Mouse (Mus musculus): Measurements from ENCODE around the gene Zfp658.

The Zfp658 gene

DNA sequence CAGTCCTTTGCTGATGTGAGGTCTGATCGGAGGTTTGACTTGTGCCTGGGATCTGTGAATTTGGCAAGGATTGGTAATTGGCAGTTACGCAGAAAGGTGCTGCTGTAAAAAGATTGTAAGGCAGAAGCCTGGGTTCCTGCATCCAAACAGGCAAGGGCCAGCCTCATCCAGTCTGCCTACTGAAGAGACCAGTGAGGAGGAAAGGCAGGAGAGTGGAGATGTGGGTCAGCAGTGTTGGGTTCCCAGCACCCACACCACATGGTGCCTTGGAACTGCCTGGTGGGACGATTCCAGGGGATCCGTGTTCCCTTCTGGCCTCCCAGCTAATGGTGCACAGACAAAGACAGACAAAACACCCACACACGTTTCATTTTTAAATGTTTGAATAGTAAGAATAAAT is 18.5 kb downstream of the Zfp658 start:
- DNase-seq (ENCODE audit: extremely low spot score, low spot score) = no peak

DNA sequence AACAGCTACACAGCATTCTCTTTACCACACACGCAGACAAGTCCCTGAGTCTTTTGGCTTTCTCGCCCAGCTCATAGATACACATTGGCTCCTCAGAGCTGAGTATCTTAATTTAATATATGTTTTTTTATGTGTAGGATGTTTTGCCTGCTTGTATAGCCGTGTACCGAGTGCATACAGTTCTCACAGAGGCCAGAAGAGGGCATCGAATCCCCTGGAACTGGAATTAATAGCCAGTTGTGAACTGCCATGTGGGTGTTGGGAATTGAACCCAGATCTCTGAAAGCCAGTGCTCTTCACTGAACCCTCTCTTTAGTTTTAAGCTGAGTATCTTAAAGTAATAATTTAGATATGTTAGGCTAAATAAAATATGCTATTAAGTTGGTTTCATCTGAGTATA is 22.7 kb downstream of the Zfp658 start:
- DNase-seq (ENCODE audit: extremely low spot score, low spot score) = no peak

DNA sequence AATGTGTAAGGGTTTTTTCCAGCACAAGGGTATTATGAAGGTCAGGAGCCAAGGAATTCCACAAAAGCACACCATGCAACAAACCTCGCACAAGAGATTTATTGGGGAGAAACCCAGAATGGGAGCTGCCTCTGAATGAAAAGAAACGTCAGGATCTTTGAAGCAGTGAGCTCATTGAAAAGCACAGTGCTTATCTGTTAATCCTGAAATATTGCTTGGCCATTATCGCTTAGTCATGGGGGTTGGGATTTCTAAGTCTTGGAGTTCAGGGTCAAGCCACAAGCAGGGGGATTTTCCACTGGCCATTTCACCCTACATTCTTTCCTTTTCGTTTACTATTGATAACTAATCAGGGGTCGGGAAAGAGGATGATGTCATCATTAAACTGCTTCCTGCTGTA is 39.8 kb downstream of the Zfp658 start:
- DNase-seq (ENCODE audit: extremely low spot score, low spot score) = no peak

GRCm38 (mm10) chr7:43606896-43607742 is 45.1 kb downstream of the Zfp658 start, which contains the start of gene Zfp819:
Gene Zfp819, plus strand, starts transcription at chr7:43607169.
- DNase-seq (ENCODE audit: extremely low spot score, low spot score) = peak; percentile 69

GRCm38 (mm10) chr7:43607743-43608287 is 45.8 kb downstream of the Zfp658 start:
- DNase-seq (ENCODE audit: extremely low spot score, low spot score) = no peak

DNA sequence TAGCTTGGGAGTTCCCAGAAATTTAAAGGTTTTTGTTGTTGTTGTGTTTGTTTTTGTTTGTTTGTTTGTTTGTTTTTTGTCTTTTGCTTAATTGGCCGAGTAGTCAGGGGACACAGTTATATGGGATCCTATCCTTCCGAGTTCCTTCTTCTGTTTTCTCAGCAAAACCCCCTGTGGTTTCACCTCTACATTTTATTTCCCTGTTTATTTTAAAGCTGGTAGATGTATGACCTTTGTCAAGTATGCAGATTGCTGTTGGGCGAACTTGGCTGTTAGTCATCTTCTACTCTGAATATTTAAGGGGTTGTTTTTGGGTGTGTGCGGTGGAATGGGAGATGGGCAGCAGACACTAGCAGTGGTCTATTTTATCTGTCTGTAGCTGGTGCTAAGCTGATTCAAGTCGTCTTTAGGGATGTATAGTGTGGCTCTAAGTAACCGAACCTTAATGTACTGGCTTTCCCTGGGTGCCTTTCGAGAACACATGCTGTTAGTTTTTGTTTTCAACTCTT is 46.3 kb downstream of the Zfp658 start:
- DNase-seq (ENCODE audit: extremely low spot score, low spot score) = no peak

DNA sequence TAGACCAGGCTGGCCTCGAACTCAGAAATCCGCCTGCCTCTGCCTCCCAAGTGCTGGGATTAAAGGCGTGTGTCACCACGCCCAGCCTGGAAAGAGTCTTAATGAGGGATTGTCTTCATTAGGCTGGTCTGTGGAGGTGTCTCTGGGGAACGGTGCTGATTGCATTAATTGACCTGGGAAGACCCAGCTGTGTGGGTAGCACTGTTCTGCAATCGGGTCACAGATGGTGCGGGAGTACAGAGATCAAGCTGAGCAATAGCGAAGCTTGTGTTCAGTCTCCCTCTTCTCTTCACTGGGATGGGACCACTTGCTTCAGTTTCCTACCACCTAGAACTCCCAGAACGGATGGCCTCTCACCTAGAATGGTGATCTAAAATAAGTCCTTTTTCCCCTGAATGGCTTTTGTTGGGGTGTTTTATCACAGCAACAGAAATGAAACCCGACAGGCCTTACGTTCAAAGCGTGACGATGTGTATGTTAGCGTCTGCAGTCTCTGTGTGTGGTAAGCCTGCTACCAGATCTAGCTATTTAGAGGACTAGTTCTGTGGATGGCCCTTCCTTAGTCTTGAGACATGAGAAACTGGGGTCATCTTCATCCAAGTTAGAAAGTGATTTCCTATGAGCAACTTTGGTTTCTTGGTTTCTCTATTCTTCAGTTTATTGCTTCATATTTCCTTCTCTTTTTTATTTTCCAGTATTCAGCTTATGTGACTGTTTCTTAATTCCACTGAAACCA is 51.9 kb downstream of the Zfp658 start:
- DNase-seq (ENCODE audit: extremely low spot score, low spot score) = no peak

DNA sequence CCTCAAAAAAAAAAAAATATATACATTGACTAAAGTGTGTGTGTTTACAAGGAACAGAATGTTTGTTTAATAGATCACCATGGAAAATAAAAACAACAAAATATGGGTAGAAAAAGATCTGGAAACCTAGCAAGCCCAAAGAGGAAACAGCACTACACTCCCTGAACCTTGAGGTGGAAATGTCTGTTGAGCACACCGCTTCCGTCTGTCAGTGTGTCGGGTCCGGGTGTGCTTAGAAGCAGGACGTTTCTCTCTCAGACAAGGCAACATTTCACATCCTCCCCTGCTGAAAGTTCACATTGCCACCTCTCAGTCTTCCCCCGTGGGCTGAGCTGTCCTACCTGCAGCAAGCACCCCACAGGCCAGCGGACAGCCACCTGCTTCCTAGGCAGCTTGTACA is 60.9 kb downstream of the Zfp658 start:
- DNase-seq (ENCODE audit: extremely low spot score, low spot score) = no peak

DNA sequence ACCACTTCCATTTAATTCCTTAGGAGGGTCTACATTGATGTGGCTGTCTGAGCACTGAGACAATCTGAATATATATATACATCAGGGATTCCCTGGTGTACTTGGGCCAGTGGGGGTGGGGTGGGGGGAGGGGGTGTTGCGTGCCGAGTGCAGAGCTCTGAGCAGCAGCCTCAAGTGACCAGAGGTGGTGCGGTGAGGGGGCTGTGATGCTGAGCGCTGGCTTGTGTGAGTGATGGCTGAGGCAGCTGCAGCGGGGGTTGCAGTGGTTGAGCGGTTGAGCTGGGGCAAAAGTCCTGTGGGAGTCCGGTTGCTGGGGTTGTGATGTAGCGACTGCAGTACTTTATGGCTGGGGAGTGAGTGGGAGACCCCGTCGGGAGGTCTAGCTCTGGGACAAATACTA is 61.8 kb downstream of the Zfp658 start:
- DNase-seq (ENCODE audit: extremely low spot score, low spot score) = peak; percentile 32

Data from neural tube, embryonic 10.5 days (tissue).